Mouse (Mus musculus): ENCODE results near the gene Gpr26.

Gene Gpr26

GRCm38 (mm10) chr7:132025591-132025990 lies 59.3 kb downstream of the Gpr26 start:
- DNase-seq (ENCODE audit: low read depth), result no peak

GRCm38 (mm10) chr7:132026671-132027070 lies 60.4 kb downstream of the Gpr26 start:
- DNase-seq (ENCODE audit: low read depth), result no peak

- DNase-seq (ENCODE audit: low read depth), result no peak
Observed at GRCm38 (mm10) chr7:132031940-132032531, 65.8 kb downstream of the Gpr26 start.

Data from c-Kit-positive CD71-negative TER-119-negative erythroid progenitor cells, embryonic 14.5 days (primary cell).